Mouse (Mus musculus) kidney, adult 2 months (tissue): ENCODE data around the gene Elmo1.

Experiments
- CTCF ChIP-seq: fragments of 200-500 bp; conservative IDR thresholded peaks from 2 replicates; pipeline ENCODE4 v1.5.1; 2011; ENCODE audit warnings: low read depth, mild to moderate bottlenecking, control low read depth, low read length, moderate library complexity, mixed read lengths; ENCODE audit not compliant: insufficient read depth, insufficient read length
- POLR2A ChIP-seq: fragments of 200-500 bp; IDR thresholded peaks from one replicate; pipeline ENCODE4 v1.6.1; 2011; ENCODE audit warnings: low read depth, low read length, control low read depth

- TF ChIP-seq CTCF (no peak), POLR2A (no peak)
Measured at GRCm38 (mm10) chr13:20288393-20288792, 198.0 kb downstream of the Elmo1 start.
